Mouse (Mus musculus) right cerebral cortex, postnatal 4 days (tissue): ENCODE measurements around the gene Timm9.
"Not testable (repeated sequence)": the region's sequence is repeated elsewhere in the genome, so short reads cannot be mapped to it uniquely, and the experiment has no call there.

Source experiments
- DNase-seq: peaks from one replicate; pipeline ENCODE4 v3.0.0-alpha.2; 2022

Gene Timm9

DNA sequence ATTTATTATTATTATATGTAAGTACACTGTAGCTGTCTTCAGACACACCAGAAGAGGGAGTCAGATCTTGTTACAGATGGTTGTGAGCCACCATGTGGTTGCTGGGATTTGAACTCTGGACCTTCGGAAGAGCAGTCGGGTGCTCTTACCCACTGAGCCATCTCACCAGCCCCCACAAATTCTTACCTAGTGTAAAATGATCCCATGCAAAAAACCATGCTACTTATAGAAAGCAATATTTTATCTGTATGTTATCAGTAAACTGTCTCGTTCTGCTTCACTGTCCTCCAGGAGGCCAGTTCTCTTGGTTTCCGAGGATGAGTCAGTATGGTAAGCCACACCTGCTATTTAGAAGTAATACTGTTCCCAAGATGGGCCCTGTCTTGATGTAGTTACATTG is 32.2 kb downstream of the Timm9 start:
- not testable (repeated sequence) for DNase-seq

DNA sequence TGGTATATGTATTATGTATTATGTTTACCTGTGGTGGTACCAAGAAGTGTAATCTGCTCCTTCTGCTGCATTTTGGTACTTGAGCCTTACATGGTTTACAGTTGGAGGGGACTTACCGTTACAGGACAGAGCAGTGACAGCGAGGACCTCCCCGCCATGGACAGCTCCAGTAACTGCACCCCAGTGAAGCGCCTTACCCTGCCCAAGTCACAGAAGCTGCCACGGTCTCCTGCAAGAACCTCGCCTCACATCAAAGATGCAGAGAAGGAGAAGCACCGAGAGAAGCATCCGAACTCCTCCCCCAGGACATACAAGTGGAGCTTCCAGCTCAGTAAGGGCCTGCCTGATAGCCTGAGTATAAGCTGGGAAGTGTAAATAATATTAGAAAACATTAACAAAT is 50.2 kb downstream of the Timm9 start:
- no peak for DNase-seq
